Mouse (Mus musculus): ENCODE data around the gene Rmdn3.

DNA sequence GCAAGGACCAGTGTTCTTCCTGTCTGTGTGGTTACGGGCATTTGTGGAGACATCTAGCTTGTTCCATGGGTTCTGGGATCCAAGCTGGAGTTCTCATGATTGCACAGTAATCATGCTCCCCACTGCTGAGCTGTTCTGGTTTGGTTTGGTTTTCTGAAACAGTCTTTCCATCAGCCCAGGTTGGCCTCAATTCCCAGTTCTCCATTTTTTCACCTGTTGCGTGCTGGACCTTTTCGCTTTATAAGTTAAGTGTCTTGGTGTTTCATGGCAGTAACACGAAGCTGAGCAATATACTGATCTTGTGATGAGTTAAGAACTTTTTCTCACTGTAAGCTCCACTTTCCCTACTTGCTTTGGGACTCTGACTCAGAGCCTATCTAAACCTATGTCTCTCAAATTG lies 7.2 kb upstream of the Rmdn3 start:
- no peak for TF ChIP-seq CTCF (IDR thresholded peaks at IDR 0.05; ENCODE audit: control insufficient read depth, insufficient read depth, low read length)
- TF ChIP-seq POLR2A (IDR thresholded peaks at IDR 0.05; ENCODE audit: borderline replicate concordance, control insufficient read depth, low read depth, low read length) = no peak
